Mouse (Mus musculus) spleen, embryonic (tissue): ENCODE measurements around the gene Cmah.

Experiments used
- CTCF ChIA-PET: fragments of 350-600 bp; sonication (Branson Sonifier 250); formaldehyde crosslinking; loops from one replicate; lab custom pipeline; 2022; lab: Charles Lee

Gene Cmah

DNA sequence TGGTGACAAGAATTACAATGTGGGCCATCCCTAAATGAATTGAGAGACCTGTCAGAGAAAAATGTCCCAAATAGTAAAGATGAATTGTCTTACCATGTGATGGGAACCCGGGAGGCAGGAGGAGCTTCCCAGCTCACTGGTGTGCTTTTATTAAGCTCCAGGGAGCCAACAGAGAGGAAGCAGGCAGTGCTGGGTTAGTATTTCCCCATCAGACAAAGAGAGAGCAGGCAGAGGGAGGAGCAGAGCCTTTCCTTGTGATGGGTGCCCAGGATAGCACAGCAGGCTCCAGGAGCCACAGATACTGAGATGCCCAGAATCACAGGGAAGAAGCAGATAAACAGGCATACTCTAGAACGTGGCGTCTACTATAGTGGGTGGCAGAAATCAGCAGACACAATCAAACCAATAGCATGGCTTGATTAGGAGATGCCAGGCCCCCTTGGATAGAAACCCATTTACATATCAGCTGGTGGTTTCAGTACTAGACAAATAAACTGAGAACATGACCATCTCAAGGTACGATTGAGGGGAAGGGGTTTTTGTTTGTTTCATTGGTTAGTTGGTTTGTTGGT lies 87.5 kb downstream of the Cmah start:
- CTCF ChIA-PET, result interaction anchor here (0.6 to 1.0 kb wide), 3 partner anchors 14 to 285 kb away, joined by 3 to 7 read pairs (median 3); no protein-coding TSS in a partner anchor

DNA sequence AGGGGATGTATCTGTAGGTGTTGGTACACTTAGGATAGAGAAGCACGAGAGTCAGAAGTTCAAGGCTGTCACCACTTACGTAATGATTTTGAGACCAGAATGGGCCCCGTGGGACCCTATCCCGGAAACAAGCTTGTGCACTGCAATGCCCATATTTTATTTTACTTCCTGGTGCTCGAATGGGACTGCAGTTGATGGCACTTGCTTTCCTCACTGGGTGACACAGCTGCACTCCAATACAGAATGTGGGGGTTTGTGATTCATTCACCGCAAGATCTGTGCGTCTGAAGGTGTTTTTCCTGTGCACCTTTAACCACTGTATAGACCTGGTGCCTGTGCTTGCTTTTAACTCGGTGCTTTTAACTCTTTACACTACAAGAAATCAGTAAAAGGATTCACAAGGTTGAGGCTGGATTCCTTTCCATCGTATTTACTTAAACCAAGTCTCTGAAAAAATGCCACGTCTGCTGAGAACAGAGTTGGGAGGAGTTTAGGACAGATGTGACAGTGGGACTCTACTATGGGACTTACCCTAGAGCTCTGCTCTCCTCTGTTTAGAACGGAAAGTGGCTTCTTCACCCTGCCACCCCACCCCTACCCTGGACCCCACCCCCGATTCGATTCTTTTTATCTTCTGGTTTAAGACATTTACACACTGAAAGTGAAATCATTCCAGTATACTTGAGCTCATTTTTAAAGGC lies 88.5 kb downstream of the Cmah start:
- CTCF ChIA-PET, result interaction anchor here (0.6 to 1.1 kb wide), 3 partner anchors 26 to 267 kb away, joined by 3 to 4 read pairs (median 4); no protein-coding TSS in a partner anchor

DNA sequence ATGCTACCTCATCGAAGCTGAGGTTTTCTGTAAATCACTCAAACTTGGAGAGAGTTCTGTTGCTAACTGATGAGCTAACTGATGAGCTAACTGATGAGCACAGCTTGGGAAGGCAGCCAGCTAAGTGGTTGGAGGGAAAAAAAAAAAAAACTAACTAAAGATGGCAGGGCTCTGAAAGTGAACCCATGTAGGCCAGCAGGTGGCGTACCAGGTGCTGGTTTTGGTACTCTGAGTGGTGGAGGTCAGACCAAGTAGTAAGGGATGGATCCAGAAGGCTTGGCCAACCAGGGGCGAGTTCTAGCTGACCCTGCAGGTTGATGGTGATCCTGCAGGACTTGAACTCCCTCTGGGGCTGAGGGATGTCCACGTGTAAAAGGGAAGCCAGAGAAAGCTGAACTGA lies 89.2 kb downstream of the Cmah start:
- CTCF ChIA-PET, result interaction anchor here (0.6 to 1.1 kb wide), 4 partner anchors 27 to 267 kb away, joined by 3 to 9 read pairs (median 4); no protein-coding TSS in a partner anchor

DNA sequence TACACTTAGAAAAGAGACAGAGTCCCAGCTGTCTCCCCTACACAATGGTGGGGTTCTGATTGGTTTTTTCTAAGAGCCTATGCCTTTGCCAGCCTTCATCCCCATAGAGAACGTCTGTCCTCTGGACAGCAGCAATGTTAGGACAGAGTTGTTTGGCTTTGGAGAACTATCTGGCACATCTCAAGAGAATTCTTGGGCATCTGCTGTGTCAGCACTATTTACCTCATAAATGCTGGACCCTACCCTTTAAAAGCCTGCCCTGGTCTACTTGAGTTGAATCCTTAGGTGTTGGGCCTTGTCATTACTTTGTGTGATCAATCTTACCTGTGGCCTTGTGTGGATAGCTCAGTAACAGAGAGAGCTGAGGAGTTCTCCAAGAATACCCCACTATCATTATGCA lies 90.8 kb downstream of the Cmah start:
- CTCF ChIA-PET, result no interaction called here

DNA sequence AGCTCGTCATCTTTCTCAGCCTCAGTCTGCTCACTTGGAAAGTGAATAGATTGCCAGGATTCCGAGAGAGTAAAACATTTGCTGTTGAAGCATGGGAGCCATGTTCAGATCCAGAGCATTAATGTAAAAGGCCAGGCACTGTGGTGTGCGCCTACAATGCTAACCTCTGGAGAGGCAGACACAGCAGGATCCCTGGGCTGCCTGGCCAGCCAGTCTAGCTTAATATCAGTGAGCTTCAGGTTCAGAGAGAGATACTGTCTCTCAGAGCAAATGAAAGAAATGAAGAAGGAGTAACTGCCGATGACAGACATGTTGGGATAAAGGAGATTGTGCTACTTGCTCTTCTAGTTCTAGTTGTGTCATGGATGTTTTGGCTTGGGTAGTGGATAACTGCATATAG lies 91.6 kb downstream of the Cmah start:
- CTCF ChIA-PET, result interaction anchor here (0.6 kb wide), 1 partner anchor 20 kb away, joined by 3 read pairs; no protein-coding TSS in a partner anchor

DNA sequence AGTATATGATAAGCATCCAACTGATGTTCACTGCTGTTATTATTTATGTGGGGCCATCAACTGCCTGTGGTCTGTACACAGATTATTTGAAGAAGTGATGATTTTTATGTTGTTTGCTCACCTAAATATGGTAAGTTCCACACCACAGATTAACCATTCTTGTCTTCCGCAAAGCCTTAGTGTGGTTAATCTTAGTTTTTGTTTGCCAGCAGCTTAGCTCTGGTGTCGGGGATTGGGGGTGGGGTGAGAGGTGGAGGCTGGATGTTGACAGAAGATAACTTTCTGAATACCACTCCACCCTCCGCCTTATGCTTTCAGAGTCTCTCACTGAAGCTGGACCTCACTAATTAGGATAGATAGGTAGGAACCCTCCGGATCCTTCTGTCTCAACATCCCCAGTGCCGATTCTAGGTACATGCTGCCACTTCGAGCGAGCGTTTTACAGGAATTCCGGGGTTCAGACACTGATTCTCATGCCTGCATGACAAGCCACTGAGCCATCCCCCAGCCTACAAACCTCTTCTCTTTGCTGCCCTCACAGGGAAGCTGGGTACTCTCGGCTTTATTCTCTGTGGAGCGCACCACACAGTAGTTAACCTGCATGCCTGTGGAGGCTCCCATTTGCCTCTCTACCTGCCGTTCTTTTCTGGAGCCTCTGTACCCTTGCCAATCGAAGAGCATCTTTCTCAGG lies 92.5 kb downstream of the Cmah start:
- CTCF ChIA-PET, result interaction anchor here (1.0 kb wide), 1 partner anchor 80 kb away, joined by 3 read pairs; no protein-coding TSS in a partner anchor

DNA sequence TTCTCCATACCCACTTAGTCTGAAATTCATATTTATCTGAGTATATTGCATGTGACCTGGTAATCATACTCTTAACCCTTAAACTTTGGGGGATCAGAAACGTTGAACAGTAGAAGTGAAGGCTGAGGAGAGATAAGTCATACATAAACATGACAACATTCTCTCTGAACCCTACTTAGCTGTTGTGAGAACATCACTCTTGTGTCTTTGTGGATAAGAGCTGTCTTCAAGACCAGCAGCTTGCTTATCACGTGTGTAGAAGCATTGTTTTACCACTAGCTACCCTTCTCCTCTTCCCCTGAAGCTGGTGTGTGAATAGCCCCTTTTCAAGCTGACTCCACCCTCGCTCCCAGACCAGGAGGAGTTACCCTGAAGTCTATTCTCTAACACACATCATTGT lies 94.8 kb downstream of the Cmah start:
- CTCF ChIA-PET, result interaction anchor here (1.0 kb wide), 1 partner anchor 124 kb away, joined by 3 read pairs; no protein-coding TSS in a partner anchor

DNA sequence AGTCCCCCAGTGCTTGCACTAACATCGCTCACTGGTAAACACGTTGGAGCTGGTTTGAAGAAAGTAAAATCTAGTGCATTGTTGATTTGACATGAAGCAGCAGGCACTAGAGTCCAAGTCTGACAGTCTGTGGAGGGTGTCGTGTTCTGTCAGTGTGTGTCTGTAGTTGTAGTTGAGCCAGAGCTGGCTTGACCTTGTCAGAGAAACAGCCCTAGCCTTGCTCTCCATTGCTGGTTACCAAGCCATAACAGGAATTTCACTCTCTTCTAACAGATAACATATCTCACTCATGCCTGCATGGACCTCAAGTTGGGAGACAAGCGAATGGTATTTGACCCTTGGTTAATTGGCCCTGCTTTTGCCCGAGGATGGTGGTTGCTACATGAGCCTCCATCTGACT lies 103.0 kb downstream of the Cmah start:
- CTCF ChIA-PET, result interaction anchor here (0.6 kb wide), 1 partner anchor 16 kb away, joined by 4 read pairs; no protein-coding TSS in a partner anchor

DNA sequence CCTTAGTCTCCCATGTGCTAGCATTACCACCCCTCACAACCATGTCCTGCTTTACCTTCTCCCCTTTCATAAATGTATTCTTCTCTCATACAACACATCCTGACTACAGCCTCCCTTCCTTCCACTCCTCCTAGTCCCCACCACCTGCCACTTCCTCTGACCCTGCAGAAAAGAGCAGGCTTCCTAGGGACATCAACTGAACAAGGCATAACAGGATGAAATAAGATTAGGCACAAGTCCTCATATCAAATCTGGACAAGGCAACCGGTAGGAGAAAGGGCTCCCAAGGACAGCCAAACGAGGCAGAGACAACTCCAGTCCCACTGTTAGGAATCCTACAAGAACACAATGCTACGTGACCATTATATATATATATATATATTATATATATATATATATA lies 104.4 kb downstream of the Cmah start:
- CTCF ChIA-PET, result no interaction called here

DNA sequence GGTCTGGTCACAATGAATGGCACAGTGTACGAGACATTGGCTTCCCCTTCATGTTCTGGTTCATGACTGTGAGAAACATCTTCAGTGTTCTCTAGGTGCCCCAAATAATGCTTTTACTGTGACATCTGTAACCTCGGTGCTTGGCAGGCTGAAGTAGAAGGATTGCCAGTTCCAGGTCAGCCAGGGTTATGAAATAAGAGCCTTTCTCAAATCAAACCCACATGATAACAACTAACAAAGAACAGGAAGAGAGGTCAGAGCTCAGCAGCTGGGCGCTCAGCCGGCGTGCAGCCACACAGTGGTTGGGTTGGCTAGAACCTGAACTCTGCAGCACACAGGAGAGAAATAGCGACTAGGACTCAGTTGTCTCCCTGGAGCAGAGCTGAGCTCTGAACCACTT lies 115.1 kb downstream of the Cmah start:
- CTCF ChIA-PET, result no interaction called here

DNA sequence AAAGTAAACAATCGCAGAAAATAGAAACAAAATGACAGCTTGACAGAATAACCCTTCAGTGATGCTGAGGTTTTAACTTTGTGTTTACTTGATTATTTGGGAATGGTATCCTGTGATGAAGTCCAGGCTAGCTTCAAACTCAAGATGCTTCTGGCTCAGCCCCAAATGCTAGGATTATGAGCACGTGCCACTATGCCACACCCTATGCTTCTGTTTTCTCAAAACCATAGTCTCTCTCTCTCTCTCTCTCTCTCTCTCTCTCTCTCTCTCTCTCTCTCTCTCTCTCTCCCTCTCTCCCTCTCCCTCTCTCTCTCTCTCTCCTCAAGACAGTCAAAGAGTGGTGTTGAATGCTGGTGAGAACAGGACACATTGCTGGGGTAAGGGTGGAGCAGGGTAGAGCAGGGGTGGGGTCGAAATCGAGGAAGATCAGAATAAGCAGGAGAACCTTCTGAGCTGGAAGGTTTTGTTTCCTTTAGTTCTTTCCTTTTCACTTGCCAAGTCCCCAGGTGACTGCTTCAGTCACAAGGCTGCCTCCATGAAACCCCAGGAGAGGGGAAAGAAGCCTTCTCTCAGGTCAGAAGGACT lies 116.7 kb downstream of the Cmah start:
- CTCF ChIA-PET, result interaction anchor here (0.7 kb wide), 2 partner anchors 42 to 238 kb away, joined by 5 to 8 read pairs; no protein-coding TSS in a partner anchor

DNA sequence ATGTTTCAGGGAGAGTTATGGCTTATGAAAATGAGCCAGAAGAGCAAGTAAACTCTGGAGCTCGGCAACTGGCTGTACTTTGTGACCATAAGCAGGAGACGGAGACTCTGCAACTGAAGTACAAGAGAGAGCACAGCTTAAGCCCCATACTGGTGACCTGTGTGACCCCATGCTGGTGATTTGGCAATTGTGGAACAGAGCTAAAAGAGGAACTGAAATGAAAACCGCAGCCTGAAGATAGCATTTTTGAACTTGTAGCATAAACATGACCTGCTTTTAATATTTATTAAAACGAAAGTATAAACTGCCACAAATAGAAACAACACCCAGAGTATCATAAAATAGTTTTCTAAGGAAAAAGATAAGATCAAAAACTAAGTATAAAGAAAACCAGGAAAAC lies 117.5 kb downstream of the Cmah start:
- CTCF ChIA-PET, result no interaction called here

DNA sequence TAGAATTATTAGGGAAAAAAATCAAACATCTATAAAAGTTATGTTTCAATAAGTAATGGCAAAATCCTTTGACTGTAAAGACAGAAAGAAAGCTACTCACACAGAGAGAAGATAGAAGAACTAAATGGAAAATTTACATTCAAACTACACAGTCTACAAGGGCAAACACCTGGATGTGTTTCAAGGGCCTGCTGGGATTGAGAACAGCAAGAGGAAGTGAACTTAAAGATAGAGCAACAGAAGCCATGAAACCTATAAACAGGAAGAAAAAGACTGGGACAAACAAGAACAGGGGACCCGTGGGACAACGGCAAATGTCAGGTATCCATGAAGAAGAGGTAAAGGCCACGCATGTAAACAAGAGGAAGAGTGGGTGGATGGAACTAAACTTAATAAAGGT lies 118.0 kb downstream of the Cmah start:
- CTCF ChIA-PET, result no interaction called here

DNA sequence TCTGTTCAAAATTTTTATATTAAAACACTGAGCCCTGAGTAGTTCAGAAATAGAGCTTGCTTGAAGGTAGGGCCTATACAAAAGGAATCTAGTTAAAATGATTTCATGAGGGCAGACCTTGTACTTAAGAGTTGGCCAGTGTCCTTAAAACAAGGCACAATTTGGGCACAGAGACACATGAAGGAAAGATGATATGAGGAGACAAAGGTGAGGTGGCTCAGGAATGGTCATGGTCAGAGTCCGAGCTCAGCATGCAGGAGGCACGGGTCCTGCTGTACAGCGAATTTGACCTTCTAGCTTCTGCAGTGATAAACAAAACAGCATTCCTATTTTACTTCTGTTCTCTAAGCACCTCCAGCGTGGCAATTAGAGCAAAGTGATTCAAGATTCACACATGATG lies 118.9 kb downstream of the Cmah start:
- CTCF ChIA-PET, result interaction anchor here (0.8 kb wide), 1 partner anchor 15 kb away, joined by 4 read pairs; no protein-coding TSS in a partner anchor

DNA sequence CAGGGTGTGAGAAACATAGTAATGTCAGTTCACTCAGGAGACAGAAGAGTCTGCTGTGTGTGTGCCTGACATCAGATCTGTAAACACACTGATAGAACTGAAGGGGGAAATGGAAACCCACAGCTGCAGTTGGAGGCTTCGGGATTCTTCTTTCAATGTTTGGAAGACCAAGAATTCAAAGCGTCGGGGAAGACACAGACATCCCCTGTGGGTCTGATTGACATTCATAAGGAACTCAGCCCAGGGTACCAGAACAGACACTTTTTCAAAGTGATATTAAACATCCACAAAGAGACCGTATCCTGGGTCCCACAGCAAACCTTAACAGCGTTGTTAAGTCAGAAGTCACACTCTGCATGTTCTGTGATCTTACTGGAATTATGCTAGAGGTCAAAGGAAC lies 119.8 kb downstream of the Cmah start:
- CTCF ChIA-PET, result no interaction called here

DNA sequence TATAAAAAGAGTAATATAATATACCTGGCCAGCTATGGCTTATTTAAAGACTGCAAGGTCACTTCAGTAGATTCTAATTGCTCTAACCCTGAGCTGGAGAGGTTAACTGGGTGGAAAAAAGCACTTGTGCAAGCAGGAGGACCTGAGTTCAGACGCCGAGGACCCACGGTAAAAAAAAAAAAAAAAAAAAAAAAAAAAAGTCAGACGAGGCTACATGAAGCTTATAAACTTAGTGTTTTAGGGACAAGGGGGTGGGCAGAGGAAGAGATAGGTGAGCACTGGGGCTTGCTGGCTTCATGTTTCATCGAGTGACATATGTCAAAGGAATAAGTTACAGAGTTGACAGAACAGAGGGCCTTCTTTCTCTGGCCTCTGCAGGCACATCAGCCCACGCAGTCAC lies 121.4 kb downstream of the Cmah start:
- CTCF ChIA-PET, result interaction anchor here (0.6 kb wide), 1 partner anchor 328 kb away, joined by 4 read pairs; no protein-coding TSS in a partner anchor

DNA sequence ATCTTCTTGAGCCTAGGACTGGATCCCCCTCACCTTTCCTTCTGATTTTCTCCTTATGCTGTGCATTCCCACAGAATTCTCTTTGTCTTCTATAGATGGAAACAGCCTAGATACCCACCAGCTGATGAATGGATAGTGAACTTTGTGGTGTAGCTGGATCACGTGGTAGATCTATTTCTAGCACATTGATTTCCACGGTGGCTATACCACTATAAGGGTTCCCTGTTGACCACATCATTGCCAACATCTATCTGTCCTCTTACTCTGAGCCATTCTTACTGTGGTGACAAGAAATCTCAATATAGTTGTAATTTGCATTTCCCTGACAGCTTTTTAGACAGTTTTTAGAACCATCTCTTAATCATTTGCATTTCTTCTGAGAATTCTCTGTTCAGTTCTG lies 124.3 kb downstream of the Cmah start:
- CTCF ChIA-PET, result interaction anchor here (1.2 kb wide), 1 partner anchor 24 kb away, joined by 3 read pairs; no protein-coding TSS in a partner anchor

DNA sequence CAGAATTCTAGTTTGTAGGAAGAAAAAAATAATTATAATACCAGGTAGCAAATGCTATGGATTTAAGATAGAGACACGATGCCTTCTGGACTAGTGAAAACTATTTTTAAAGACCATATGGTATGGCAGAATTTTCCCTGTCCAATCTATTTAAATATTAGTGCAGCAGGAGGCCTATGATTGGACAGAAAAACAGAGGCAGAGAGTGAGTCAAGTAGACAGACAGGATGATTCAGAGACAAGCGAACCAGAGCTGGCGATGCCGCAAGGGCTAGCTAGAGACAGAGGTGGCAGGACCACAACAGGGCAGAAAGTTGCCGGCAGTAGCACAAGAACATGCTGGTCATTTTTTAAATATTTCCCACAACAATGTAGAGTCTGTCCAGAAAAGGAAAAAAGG lies 126.5 kb downstream of the Cmah start:
- CTCF ChIA-PET, result interaction anchor here (0.6 to 1.2 kb wide), 2 partner anchors 36 to 303 kb away, joined by 3 to 5 read pairs; no protein-coding TSS in a partner anchor

DNA sequence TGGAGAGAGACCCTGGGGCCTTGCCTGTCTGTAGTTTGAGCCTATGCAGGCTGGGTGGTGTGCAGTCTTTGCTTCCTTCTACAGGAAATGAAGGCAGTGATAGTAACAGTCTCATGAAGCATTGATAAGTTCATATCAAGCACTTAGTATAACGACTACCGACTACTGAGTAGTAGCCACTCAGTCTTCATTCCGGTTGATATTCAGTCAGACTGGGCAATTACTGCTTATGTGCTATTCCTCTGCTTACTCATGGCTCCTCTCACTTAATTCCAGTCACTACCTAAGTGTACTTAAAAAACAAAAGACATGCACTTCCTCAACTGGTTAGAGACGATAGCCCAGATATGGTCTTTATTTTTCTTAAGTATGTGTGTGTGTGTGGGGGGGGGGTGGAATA lies 129.2 kb downstream of the Cmah start:
- CTCF ChIA-PET, result interaction anchor here (0.7 kb wide), 2 partner anchors 89 to 746 kb away, joined by 3 to 4 read pairs; partner anchors contain the start of gene Hfe

DNA sequence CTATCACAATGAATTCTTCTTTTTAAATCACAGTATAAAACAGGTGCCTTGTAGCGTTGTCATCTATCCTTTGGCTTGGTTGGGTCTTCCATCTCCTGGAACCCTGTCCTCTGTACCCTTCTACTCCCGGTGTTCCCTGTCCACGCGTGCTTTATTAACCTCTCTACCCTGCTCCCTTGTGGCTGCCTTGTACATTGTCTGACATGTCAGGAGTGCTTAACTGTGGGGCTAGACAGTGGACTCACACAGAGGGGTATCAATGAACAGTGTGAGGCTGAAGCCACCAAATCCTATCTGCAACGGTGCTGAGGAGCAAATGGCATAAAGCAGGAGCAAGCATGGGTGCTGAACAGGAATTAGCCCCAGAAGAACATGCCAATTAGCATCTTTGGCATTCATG lies 133.3 kb downstream of the Cmah start:
- CTCF ChIA-PET, result interaction anchor here (0.6 kb wide), 1 partner anchor 21 kb away, joined by 5 read pairs; no protein-coding TSS in a partner anchor

DNA sequence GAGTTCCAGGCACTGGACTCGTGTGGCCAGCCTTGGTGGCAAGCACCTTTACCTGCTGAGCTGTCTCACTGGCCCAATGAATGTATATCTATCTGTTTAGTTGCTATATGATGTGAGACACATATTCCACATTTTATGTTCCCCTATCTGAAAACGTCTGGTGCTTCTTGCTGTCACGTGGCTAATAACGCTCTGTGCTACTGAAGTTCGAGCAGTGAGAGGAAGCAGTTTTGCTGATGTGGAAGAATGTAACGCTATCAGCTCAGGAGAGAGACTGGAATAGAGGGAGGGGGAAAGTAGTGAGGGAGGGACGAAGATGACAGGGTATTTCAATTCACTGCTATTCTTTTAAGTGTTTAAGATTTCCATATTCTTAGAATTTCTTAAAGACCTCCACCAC lies 136.6 kb downstream of the Cmah start:
- CTCF ChIA-PET, result interaction anchor here (0.6 kb wide), 1 partner anchor 335 kb away, joined by 6 read pairs; no protein-coding TSS in a partner anchor
